Mouse (Mus musculus): ENCODE data around the gene Hist1h1b.

The Hist1h1b gene

DNA sequence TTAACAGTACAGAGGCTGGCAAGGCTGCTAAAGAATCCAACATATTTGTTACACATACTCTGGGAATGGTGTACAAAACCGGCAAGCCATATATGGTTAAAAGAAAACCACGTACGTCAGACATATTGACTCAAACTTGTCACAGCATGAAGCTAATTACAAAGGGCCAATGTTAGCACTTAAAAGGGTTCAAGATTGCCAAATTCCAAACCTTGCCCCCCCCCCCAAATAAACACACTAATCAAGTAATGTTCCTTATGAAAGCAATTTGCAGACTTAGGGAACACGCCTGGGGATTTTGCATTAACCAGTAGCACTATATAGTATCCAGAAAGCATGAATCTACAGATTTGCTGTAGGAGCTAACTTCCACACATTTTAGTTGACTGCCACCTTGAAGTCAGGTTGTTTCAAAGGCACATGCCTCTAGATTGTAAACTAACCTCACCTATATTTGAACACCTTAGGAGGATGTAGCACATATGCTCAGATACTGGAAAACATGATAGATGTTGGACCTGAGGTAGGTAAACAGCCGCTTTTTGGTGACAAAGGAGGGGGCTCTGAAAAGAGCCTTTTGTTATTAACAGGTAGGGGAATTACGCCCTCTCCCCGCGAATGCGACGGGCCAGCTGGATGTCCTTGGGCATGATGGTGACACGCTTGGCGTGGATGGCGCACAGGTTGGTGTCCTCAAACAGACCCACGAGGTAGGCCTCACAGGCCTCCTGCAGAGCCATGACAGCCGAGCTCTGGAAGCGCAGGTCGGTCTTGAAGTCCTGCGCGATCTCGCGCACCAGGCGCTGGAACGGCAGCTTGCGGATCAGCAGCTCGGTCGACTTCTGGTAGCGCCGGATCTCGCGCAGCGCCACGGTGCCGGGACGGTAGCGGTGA, 2.2 kb upstream of the Hist1h1b start:
- peak; percentile 73 for DNase-seq (ENCODE audit: low read depth)

DNA sequence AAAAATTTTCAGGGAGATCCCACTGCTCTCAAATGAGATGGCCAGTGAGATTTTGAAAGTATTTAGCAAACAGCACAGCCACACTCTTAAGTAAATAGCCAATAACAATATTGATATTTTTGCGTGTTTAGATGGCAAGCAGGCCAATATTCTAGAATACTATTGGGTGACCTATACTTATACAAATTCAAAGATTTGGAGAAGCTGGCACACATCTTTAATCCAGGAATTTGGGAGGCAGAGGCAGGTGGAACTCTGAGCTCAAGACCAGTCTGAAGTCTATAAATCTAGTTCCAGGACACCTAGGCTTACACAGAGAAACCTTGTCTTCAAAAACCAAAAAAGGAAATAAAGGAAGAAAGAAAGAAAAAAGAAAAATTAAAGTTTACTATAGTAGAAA, 1.2 kb upstream of the Hist1h1b start:
- DNase-seq (ENCODE audit: low read depth): peak; percentile 30

DNA sequence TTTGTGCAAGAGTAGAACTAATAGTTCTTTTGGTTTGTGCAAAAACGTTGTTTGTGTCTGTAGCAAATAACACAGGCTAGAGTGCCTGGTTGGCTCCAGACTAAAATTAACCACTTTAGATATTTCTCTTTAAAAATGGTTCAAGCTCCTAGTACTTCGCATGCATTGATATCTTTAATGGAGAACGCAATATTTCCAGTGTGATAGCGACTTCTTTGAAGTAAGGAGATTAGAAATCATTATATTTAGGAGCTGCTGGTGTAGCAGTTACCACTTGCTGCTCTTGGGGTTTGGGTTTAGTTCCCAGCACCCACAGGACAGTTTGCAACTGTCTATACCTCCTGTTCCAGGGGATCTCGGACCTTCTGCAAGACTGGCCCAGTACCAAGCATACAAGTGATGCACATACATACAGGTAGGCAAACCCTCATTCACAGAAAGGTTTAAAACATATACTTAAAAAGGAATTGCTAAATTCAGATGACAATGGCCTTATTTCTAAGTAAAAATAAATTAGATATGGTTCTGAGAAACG, 663 bp upstream of the Hist1h1b start:
- no peak for DNase-seq (ENCODE audit: low read depth)

DNA sequence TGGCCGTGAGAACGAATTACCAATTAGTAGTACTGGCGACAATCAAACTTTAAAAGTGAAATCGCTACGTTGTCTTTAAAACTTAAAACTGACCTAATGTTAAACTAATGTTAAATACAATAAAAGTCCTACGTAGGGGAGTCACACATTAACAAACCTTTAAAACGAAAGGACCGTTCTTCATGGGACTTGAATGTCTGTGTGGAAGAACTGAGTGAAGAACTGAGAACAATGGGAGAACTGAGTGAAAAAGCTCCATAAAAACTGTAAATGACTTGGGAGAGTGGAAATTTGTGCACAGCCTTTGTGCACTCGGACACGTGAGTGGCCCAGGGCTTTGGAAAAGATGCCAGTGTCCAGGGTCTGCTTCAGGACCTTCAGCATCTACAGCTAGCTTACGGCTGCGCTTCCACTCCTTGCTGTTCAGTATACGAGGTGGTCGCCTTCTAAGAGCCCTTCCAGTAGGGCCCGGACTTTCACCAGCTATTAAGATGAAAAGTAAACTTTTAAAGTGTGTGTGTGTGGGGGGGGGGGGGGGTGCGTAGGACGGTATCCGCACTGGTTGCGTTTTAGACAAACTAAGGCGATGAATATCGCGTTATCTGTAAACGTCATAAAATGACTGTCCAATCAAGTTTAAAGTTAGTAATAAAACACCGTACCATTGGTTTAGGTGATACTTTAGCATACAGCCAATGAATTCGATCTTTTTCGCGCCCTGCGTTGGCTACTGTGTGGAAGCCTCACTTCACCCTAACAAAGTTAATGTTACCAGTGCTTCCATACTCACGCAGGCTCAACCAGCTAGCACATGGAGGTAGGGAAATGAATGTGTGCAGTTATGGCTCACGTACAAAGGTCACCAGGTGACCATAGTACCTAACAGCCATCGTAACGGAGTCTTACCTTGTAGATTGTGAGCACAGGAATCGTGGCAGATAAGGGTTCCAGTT, 1.3 kb downstream of the Hist1h1b start:
- DNase-seq (ENCODE audit: low read depth): peak; percentile 95

DNA sequence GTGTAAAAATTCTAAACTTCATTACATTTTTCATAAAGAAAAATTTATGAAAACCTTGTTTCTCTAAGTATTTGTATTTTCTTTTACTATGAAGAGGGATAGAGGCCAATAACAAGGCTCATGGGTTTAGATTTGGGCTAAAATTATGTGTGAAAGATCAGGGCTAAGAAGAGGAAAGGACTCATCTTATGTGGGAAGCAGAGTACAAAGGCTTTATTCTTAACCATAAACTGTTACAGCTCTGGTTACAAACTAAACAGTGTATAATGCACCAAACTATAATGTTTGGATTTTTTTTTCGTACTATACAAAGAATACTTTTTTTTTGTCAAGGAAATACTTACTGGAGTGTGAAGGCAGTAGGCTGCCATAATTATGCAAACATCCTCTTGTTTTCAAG, 24.7 kb downstream of the Hist1h1b start:
- no peak for DNase-seq (ENCODE audit: low read depth)

DNA sequence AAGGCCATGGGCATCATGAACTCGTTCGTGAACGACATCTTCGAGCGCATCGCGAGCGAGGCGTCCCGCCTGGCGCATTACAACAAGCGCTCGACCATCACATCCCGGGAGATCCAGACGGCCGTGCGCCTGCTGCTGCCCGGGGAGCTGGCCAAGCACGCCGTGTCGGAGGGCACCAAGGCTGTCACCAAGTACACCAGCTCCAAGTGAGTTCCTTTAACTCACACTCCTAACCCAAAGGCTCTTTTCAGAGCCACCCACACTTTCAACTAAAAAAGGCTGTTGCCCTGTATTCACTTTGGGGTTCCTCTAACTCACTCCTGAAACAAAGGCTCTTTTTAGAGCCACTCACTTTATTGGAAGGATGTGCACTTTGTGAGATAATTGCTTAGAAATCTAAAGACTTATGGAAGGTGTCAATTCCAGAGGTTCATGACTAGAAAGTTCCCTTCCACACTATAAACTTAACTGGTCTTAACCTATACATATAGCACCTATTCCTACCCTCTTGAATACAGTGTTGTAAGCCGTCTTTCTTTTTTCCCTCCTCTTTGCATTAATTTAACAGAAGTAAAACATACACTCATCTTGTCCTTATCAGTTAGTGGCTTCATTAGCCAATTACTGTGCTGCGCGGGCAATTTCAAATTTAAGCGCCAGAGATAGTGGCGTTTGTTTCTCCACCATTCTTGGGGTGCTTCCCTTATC, 26.0 kb downstream of the Hist1h1b start:
- peak; percentile 81 for DNase-seq (ENCODE audit: low read depth)

DNA sequence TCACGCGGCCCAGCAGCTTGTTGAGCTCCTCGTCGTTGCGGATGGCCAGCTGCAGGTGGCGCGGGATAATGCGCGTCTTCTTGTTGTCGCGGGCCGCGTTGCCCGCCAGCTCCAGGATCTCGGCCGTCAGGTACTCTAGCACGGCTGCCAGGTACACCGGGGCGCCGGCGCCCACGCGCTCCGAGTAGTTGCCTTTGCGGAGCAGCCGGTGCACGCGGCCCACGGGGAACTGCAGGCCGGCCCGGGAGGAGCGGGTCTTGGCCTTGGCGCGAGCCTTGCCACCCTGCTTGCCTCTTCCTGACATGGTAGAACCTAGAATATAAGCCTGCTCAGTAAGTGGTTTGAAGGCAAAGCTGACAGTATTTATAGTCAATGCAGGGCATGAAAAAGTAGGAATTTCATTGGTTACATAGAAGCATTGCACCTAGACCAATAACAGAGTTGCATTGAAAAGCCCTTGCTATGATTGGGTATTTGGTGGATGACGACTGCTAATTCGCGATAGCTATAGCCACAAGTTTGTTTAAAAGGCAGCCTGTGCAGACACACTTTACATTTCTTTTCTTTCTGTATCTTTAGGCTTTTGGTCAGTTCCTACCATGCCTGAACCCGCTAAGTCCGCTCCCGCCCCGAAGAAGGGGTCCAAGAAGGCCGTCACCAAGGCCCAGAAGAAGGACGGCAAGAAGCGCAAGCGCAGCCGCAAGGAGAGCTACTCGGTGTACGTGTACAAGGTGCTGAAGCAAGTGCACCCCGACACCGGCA, 26.7 kb downstream of the Hist1h1b start, which contains the start of the genes Hist1h2ak and Hist1h2bn:
Hist1h2ak (minus strand) TSS at position 304 of the 762 bp plus-strand sequence.
Hist1h2bn (plus strand) TSS at position 600 of the 762 bp plus-strand sequence.
- peak; percentile 94 for DNase-seq (ENCODE audit: low read depth)

DNA sequence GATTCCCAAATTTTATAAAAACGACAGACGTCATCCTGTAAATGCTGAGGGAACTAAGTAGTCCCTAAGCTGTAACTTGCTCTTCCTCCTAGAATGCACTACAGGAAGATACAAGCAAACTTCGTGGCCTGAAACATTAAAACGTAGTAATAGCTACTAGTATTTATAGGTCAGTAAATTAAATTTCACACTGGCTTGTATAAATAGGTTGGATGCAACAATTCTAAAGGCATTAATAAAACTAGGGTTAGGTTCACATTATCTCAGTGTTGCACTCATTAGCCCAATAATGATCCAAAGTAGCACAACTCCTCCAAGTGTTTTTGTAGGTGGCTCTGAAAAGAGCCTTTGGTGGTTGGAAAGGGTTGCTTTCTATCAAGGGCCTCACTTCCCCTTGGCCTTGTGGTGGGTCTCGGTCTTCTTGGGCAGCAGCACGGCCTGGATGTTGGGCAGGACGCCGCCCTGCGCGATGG, 27.3 kb downstream of the Hist1h1b start:
- DNase-seq (ENCODE audit: low read depth): peak; percentile 67

DNA sequence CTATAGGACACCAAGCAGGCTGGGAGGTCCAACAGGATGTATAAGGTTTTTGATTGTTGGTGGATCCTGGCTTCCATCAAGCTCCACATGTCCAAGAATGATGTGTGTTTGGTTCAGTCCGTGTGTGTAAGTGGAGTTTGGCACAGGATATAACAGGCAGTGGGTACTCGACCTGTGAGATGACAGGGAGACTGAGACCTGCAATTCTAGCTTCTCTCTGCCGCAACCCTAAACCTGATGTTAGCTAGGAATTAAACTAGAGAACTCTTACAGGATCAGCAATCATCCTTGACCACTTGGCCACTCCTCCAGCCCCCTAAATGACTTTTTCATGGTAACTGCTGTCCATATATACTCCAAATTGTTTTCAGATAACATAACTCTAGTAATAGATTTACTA, 28.1 kb downstream of the Hist1h1b start:
- peak; percentile 47 for DNase-seq (ENCODE audit: low read depth)

DNA sequence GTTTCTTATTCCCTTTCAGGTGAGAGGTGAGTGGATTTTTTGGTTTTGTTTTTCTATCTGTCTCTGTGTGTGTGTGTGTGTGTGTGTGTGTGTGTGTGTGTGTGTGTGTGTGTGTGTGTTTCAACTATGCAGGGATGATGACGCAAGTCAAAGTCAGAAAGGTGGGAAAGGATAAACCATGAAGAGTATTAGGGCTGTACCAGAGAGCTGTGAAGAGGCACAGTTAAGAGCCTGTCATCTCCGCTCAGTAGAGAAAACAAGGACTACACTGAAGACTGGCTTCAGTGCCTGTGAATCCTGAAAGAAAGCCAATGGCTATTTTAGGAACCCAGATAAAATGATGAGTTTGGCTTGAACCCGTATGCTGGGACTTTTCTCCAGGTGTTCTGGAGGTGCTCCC, 28.6 kb downstream of the Hist1h1b start:
- DNase-seq (ENCODE audit: low read depth): no peak

DNA sequence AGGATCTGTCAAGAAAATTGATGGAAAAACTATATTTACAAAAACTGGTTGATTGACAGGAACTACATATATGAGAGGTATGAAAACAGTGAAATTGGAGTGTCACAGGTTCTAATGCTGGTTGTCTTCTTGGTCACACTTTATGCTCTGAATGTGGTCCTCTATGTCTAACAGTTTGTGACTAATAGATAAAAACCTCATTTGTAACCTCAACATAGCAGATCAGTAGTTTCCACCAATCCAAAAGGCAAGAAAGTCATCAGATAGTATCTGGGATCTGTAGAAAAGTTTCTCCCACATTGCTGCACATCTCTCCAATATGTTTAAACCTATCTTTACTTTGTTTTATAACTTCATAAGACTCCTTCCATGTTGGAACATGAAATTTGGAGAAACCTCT, 29.0 kb downstream of the Hist1h1b start:
- peak; percentile 35 for DNase-seq (ENCODE audit: low read depth)

DNA sequence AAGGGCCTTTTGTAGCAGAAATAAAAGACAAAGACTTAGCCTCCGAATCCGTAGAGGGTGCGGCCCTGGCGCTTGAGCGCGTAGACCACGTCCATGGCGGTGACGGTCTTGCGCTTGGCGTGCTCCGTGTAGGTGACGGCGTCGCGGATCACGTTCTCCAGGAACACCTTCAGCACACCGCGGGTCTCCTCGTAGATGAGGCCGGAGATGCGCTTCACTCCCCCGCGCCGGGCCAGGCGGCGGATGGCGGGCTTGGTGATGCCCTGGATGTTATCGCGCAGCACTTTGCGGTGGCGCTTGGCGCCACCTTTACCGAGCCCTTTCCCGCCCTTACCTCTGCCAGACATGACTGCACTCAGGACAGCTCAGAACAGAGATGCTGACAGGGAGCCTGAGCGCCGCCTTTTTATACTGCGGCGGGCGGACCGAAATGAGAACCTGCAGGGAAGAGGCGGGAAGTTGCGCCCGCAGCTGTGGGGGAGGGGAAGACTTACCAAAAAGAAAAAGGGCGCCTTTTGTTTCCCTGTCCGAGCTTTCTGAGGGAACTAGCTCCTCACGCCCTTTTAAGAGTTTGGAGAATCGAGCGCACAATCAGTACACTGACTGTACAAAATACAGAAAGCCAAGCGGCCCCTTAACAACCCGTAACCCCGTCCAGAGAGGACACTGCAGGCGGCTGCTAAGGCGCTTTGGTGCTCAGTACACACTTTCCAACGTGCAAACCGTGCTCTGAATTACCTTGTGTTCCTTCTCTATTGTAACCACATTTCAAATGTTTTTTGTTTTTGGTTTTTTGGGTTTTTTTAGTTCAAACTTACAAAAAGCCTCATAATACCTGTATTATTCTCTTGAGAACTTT, 30.0 kb downstream of the Hist1h1b start, which contains the start of gene Hist1h4k:
Hist1h4k (minus strand) TSS at position 347 of the 859 bp plus-strand sequence.
- peak; percentile 91 for DNase-seq (ENCODE audit: low read depth)

DNA sequence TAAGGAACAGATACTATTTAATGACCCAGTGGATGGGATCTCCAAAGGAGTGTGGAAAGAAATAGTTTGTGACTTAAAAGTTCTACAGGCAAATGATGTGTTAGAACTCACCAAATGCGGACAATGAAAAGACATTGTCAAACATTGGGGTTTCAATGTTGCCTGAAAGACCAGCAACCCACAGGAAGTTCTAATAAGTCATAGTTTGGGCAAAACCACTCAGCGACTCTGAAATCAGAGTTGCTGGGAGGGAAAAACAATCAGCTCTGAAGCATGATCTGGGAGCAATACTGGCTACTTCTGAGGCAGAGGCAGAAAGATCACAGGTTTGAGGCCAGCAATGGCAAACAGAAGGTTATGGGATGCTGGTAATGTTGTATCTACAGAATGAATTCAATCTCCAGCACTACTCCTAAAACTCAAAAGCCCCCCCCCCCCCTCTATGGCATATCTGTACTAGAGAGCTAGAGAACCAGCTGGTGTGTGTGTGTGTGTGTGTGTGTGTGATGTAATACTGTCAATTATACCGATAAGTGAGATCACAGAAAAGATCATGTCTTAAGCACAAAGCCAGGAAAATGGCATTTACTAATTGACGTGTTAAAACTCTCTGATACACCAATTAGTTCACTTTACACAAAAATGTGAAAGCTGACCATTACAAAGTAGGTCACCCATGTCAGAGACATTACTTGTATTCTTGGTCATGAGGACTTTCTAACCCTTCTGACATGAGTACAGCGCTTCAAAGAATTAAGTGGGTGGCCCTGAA, 30.9 kb downstream of the Hist1h1b start:
- DNase-seq (ENCODE audit: low read depth): peak; percentile 69

DNA sequence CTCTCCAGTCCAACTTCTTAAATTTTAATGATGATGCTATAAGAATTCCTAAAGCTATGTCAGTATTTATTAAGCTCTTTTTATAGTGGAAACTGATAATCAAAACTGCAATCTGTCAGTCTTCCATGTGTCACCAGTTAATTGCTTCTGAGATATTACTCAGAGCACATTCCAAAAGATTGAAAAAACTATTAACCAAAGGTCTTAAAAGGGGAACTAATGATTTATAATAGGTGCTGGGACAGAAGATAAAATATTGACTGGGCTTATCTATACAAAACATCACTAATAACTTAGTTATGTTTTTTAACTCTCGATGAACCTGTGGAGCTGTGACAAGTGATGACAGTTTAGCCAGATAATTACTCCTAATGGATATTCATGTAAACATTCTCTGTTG, 35.4 kb downstream of the Hist1h1b start:
- DNase-seq (ENCODE audit: low read depth): no peak

DNA sequence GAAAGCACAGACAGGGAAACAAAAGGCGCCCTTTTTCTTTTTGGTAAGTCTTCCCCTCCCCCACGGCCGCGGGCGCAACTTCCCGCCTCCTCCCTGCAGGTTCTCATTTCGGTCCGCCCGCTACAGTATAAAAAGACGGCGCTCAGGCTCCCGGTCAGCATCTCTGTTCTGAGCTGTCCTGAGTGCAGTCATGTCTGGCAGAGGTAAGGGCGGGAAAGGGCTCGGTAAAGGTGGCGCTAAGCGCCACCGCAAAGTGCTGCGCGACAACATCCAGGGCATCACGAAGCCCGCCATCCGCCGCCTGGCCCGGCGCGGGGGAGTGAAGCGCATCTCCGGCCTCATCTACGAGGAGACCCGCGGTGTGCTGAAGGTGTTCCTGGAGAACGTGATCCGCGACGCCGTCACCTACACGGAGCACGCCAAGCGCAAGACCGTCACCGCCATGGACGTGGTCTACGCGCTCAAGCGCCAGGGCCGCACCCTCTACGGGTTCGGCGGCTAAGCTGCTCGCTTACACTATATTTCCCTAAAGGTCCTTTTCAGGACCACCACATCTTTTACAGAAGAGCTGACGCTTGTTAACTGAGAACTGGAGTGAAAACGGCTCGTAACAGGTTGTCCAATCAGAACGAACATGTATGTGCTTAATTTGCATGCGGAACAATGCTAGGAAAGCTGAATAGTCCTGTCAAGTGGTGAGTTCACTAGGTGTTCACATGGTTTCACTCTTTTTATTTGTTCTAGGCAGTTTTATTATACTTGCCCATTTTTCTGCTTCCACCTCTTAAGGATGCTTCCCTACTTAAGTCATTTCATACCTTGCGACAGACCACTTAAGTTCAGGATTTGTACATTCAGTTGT, 45.3 kb downstream of the Hist1h1b start, which contains the start of gene Hist1h4j:
Hist1h4j (plus strand) TSS at position 159 of the 862 bp plus-strand sequence.
- peak; percentile 89 for DNase-seq (ENCODE audit: low read depth)

DNA sequence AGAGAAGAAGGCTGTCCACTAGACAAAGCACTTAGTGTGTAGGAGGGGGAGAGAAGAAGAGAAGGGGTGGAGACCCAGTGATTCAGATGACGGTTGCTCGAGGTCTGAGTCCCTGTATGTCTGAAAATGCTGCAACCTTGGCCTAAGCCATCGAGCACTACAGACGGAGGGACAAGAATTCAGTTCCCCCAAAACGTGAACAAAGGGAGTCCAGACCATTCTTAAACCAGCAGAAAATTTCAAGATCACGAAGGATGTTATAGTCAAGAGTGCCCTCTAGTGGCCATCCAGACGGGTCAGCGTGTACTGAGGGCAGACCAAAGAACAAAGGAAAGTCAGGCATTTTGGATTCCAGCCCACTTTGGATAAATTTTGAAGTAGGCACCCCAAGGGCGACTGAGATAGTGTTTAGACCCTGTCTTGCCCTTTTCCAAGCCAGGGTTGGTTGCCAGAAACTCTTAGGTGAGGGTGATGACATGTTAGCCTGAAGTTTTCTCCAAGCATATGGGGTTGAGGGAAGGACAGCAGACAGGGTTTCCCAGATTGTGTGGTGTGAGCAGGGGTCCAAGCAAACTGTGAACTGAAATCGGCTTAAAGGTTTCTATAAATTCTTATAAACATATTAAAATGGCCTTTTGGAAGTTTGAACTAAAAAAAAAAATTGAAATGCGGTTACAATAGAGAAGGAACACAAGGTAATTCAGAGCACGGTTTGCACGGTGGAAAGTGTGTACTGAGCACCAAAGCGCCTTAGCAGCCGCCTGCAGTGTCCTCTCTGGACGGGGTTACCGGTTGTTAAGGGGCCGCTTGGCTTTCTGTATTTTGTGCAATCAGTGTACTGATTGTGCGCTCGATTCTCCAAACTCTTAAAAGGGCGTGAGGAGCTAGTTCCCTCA, 46.2 kb downstream of the Hist1h1b start:
- DNase-seq (ENCODE audit: low read depth): peak; percentile 92

DNA sequence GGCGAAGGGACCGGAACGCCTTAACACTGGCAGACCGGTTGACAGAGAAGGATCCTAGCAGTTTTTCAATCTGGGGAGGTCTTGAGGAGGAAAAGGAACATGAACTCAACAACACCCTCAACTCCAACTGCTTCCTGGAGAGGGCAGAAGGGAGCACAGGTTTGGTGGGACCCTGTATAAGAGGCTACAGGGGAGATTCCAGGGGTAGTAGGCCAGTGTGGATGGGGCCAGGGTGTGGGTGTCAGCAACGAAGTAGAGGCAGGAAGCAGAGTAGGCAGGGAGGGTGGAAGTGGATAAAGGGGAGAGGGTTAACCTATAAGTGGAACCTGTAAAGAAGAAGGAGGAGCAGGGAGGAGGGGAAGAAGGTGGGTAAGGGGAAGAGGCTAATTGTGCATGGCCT, 47.0 kb downstream of the Hist1h1b start:
- peak; percentile 31 for DNase-seq (ENCODE audit: low read depth)

All from induced T-regulatory cell, adult 2 months (primary cell).